Mouse (Mus musculus) urinary bladder, postnatal 4 days (tissue): ENCODE results near the gene Dock4.

ENCODE experiments used
- DNase-seq, 2 experiments: peaks; one replicate each; pipeline ENCODE4 v3.0.0; 2021 to 2022; ENCODE audit warnings: low spot score in 2 of 2

Dock4 gene

DNA sequence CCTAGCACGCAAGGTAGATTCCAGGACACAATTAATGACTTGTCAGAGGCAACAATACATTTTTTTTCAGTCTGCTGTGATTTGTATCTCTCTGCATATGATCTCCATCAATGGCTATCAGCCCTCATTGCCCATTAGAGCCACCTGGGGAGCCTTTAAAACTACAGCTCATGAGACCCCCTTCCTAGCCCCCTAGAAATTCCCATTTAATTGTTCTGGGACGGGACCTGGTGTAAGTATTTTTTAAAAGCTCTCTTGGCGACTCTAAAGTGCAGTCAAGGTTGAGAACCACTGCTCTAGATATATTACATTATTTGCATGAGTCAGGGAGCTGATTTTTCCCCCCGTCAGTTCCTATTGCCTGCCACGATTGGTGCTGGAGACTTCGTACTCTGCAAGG lies 200.1 kb downstream of the Dock4 start:
- no peak for DNase-seq

DNA sequence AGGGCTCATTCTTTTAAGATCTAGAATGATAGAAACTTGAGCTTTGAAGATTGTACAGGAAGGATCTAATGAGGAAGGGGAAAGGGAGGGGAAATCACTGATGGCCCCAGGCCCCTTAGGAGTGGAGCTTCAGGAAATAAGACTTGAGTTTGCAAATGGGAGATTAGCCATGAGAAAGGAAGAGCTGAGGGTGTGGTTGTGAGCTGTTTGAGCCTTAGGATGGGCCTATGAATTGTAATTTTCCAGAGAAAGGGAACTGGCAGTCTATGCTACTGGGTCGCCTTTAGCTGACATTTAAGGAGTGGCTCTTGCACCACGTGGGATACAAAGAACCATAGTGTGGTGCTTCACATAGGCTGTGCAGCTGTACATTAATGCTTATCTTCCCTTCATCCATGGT lies 208.6 kb downstream of the Dock4 start:
- no peak for DNase-seq

GRCm38 (mm10) chr12:40655861-40656260 lies 210.1 kb downstream of the Dock4 start:
- no peak for DNase-seq

- no peak for DNase-seq
Observed at GRCm38 (mm10) chr12:40656438-40656837, 210.7 kb downstream of the Dock4 start.

GRCm38 (mm10) chr12:40657229-40657885 lies 211.6 kb downstream of the Dock4 start:
- no peak for DNase-seq

GRCm38 (mm10) chr12:40659689-40660088 lies 213.9 kb downstream of the Dock4 start:
- DNase-seq, result no peak

GRCm38 (mm10) chr12:40669460-40669859 lies 223.7 kb downstream of the Dock4 start:
- no peak for DNase-seq

DNA sequence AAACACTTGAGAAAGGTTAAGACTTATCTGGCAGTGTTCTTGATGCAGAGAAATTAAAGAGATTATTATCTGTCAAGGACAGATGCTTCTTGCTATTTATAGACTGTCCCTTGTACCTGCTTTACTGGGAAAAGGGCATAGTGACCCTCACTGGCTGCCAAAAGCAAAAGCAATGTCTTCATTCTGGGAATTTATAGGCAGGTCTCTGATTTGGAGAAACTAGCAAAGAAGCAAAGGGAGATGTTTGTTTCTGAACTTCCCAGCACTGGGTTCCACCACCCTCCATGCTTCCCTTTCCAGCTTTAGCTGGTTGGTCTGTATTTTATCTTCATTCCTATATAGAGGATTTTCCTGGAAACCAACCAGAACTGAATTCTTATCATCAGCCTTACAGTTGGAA lies 225.0 kb downstream of the Dock4 start:
- no peak for DNase-seq

DNA sequence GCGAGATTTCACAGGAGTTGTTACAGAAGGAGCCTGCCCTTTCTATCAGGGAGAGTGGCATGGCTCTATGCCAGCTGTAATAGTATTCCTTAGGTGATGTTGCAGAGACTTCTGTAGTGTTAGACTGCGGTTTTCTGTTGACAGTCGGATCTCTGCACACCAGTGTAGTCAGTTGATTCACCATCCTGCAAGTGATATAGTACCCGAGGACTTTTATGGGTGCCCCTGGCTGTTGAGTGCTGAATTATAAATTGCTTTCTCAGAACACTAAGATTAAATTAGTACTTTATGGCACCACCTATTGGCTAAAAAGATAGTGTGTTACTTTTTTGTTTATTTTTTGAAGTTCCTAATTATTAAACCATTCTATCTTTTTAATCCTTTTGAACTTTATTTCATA lies 234.0 kb downstream of the Dock4 start:
- DNase-seq, result no peak

GRCm38 (mm10) chr12:40680551-40680950 lies 234.8 kb downstream of the Dock4 start:
- no peak for DNase-seq

GRCm38 (mm10) chr12:40691444-40691843 lies 245.7 kb downstream of the Dock4 start:
- DNase-seq, result no peak

DNA sequence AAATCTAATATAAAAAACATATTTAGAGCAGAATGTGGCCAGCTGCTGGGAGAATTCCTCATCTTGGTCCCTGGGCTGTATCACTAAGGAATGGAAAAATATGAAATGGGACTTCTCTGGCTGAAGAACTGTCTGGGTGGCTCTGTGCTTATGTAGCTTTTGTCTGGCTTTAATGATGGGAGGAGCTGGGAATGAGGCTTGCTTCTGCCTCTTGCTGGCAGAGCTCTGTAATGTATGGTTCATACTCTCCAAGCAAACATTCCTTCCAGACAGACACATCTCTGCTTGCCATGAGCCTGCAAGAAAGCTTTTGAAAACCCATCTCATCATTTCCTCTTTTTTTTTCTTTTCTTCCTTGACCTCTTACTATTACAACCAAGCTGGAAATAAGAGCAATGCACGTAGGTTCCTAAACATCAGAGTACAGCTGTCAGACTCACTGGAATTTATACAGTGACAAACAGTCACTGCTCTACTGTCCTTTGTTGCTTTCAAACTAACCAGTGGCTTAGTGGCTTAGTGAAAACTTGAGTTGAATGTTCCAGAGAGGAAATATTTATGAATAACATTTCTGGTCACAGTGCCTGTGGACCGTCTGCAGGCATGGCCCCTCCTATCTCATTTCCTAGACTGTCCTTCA lies 248.4 kb downstream of the Dock4 start:
- no peak for DNase-seq

DNA sequence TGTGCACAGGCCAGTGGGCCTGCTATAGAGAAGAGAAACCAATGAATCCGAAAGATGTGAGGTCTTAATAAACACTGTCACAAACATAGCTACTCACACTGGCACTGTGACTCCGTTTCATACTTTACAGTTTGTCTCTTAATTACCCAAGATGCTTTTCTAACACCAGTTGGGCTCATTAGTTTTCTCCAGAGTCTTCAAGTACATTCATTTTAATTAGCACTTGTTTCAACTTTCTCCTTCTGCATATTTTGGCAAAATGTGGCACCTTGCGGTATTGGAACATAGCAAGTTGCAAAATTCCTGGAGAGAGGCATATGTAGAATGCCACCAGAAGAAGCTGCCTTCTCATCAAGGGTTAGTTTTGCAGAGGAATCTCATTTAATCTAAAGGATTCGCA lies 252.6 kb downstream of the Dock4 start:
- DNase-seq, result no peak

GRCm38 (mm10) chr12:40702233-40702792 lies 256.6 kb downstream of the Dock4 start:
- no peak for DNase-seq

DNA sequence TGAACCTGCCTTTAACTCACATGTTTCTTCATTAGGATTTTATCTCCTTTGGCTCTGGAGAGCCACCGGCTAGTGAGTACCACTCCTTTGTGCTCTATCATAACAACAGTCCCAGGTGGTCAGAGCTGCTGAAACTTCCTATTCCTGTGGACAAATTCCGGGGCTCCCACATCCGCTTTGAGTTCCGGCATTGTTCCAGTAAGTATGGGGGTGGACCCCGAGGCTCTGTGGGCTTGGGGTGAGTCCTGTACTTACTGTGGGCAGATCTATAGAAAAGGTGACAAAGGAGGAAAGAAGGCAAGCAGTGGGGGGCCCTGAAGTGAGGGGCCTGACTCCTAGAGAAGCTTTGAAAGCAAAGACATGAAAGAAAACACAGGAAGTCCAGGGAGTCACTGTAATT lies 258.5 kb downstream of the Dock4 start:
- DNase-seq, result no peak

DNA sequence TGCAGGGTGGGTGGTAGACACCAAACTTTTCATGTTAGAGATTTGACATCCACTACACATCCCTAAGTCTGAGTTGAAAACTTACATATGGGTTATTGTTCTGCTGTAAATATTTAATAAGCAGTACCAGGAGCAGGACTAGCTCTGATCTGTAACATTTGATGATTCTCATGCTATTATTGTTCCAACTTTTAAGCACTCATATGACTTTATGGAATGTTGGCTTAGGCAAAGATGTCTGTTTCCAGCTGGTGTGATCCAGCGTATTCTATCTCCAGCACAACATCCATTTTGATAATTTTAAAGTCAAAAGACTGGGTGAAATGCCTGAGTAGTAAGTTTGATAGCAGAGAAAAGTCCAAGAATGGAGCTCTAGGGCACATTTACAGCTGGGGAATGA lies 261.4 kb downstream of the Dock4 start:
- DNase-seq, result no peak

GRCm38 (mm10) chr12:40709094-40709493 lies 263.3 kb downstream of the Dock4 start:
- DNase-seq, result no peak

DNA sequence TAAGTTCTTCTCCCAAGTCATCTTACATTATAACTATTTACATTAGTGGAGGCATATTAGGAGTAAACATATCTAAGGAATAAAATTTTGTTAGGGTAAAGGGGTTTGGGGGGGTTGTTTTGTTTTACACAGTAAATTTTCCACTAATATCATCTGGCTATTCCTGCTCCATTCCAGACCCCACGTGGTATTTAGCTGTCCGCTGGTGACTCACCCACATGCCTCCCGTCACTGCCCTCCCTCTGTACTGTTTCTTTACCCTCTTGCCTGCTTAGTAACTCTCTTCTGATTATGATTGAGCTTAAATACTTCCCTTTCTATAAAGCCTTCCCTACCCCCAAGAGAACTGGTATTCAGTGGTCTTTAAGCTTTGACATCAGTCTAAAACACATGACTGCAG lies 266.5 kb downstream of the Dock4 start:
- DNase-seq, result no peak

DNA sequence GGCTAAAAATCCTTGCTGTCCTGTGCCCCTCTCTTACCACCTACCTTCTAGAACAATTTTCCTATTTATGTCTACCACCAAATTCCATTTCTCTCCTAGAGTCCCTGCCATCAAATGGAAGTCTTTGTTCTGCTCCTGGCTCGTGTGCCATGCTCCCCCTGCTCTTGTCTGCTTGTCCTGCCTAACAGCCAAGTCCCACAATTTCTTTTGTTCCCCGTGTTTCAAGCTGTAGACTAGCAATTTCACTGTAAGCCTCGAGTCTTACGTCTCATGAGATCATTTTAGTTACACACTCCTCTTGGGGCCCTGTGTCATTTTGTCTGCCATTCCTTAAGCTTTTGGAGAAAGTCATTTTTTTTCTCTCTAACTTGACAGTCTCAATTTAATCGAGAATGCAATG lies 268.5 kb downstream of the Dock4 start:
- DNase-seq, result no peak

DNA sequence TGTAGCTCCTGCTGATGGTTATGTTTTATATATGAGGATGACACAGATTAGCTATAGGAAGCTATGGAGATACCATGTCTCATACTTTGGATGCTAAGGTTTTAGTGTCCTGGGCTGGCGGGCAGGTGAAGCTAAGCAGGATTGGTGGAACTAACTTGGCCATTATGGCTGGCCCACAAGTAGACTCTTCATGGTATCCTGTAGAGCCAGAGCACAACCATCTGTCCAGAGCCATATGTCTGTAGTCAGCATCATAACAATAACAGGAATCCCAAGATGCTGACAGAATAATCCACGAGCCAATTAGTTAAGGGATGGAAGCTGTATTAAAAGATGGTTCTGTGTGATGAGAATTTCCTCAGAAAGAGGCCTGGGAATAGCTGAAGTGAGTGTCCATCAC lies 269.4 kb downstream of the Dock4 start:
- no peak for DNase-seq

GRCm38 (mm10) chr12:40728373-40728772 lies 282.6 kb downstream of the Dock4 start:
- no peak for DNase-seq

- DNase-seq, result no peak
Observed at GRCm38 (mm10) chr12:40730756-40731155, 285.0 kb downstream of the Dock4 start.

DNA sequence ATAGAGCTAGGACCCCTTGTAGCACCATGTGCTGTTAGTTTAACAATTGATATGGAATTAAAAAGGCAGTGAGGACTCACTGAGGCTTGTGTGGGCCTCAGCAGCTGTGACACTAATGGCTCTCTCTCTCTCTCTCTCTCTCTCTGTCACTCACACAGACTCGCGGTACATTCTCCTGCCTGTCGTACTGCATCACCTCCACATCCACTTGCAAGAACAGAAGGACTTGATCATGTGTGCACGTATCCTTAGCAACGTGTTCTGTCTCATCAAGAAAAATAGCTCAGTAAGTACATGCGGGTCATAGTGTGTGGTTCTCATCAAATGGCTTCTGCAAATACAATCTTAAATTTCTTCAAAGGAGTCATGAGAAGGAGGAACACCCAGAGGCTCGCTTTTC lies 299.7 kb downstream of the Dock4 start:
- no peak for DNase-seq

DNA sequence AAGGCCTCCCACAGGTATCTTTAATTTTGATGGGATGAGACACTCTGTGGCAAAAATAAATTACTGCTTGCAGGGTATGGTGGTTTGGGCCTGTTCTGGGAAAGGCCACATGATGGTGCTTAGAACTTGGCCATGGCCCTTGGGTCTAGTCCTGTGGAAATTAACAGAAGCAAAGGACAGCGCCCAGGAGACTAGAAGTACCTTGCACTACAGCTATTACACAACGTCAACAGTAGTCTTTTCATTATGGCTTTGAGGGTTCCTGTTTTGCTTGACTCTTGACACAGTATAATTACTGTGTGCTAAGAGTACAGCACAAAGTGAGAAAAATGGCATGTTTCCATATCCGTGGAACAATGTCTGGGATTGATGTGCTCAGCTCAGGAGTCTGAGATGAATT lies 300.3 kb downstream of the Dock4 start:
- no peak for DNase-seq
